Mouse (Mus musculus): ENCODE measurements at regions not wholly inside any gene's neighbourhood (a gene's known extent, or its start where the extent isn't known, plus 50 kb on each side); places are given as distances from the start of the nearest gene placed in this dataset.

GRCm38 (mm10) chr11:52628875-52629274 lies 135.6 kb upstream of the Fstl4 start:
- H3K27ac ChIP-seq (ENCODE audit: low read depth, low read length) = no peak overlapping the region
- no peak overlapping the region for H3K4me2 ChIP-seq (ENCODE audit: low read depth)
- H3K36me3 ChIP-seq (ENCODE audit: control insufficient read depth, insufficient read depth, low read length) = no peaks in the 10 kb centered on the region
- H3K4me1 ChIP-seq (ENCODE audit: control insufficient read depth, insufficient read depth, low read length) = no peaks in the 10 kb centered on the region
- no peak for DNase-seq (ENCODE audit: low spot score)
- H3K9me3 ChIP-seq (ENCODE audit: control insufficient read depth, low read length) = no peaks in the 10 kb centered on the region
- H3K4me3 ChIP-seq (ENCODE audit: low read depth, low read length) = no peak overlapping the region
- H3K9ac ChIP-seq (ENCODE audit: low read length) = no peak overlapping the region
- no peaks in the 10 kb centered on the region for H3K27me3 ChIP-seq (ENCODE audit: control insufficient read depth, insufficient read depth, low read length)
- 77% methylated on average over 2 of the region's 2 CpGs for WGBS
- no peak for ATAC-seq (ENCODE audit: insufficient read depth, low FRiP score, low TSS enrichment)

GRCm38 (mm10) chr11:52629776-52630175 lies 134.7 kb upstream of the Fstl4 start:
- Histone ChIP-seq H3K9me3 (ENCODE audit: control insufficient read depth, low read length) (no peaks in the 10 kb centered on the region), H3K9ac (ENCODE audit: low read length) (no peak overlapping the region), H3K36me3 (ENCODE audit: control insufficient read depth, insufficient read depth, low read length) (no peaks in the 10 kb centered on the region), H3K4me3 (ENCODE audit: low read depth, low read length) (no peak overlapping the region), H3K27ac (ENCODE audit: low read depth, low read length) (no peak overlapping the region), H3K27me3 (ENCODE audit: control insufficient read depth, insufficient read depth, low read length) (no peaks in the 10 kb centered on the region), H3K4me1 (ENCODE audit: control insufficient read depth, insufficient read depth, low read length) (no peaks in the 10 kb centered on the region), H3K4me2 (ENCODE audit: low read depth) (no peak overlapping the region)
- DNase-seq (ENCODE audit: low spot score) (no peak), ATAC-seq (ENCODE audit: insufficient read depth, low FRiP score, low TSS enrichment) (no peak)
- WGBS = 64% methylated on average over 5 of the region's 5 CpGs

- Histone ChIP-seq H3K4me3 (ENCODE audit: low read depth, low read length) (no peak overlapping the region), H3K27ac (ENCODE audit: low read depth, low read length) (no peak overlapping the region)
- no peak for ATAC-seq (ENCODE audit: insufficient read depth, low FRiP score, low TSS enrichment)
These were observed 132.9 kb upstream of the Fstl4 start for GRCm38 (mm10) chr11:52631579-52631978.

DNA sequence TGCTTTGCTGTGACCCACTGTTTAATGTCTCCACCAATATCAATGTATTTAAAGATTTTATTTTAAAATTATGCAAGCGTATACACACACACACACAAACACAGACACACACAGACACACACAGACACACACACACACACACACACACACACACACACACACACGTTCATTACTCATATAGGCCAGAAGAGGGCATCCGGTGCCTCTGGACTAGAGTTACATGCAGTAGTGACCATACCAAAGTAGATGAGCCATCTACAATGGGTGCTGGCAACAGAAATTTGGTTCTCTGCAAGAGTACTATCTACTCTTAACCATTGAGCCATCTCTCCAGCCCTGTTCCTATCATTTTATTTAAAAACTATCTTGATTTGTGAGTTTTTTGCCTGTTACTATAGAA lies 130.2 kb upstream of the Fstl4 start:
- H3K9me3 ChIP-seq (ENCODE audit: control insufficient read depth, low read length) = no peaks in the 10 kb centered on the region
- no peak overlapping the region for H3K4me3 ChIP-seq (ENCODE audit: low read depth, low read length)
- H3K27ac ChIP-seq (ENCODE audit: low read depth, low read length) = no peak overlapping the region
- ATAC-seq (ENCODE audit: insufficient read depth, low FRiP score, low TSS enrichment) = no peak
- H3K4me1 ChIP-seq (ENCODE audit: control insufficient read depth, insufficient read depth, low read length) = peaks cover 4% of the 10 kb centered on the region; the same call in 1 of the 2 replicates
- DNase-seq (ENCODE audit: low spot score) = no peak
- H3K36me3 ChIP-seq (ENCODE audit: control insufficient read depth, insufficient read depth, low read length) = no peaks in the 10 kb centered on the region
- H3K9ac ChIP-seq (ENCODE audit: low read length) = no peak overlapping the region
- H3K4me2 ChIP-seq (ENCODE audit: low read depth) = no peak overlapping the region
- 55% methylated on average over 3 of the region's 3 CpGs for WGBS
- no peaks in the 10 kb centered on the region for H3K27me3 ChIP-seq (ENCODE audit: control insufficient read depth, insufficient read depth, low read length)

More at GRCm38 (mm10) chr11:52631579-52631978, 132.9 kb upstream of the Fstl4 start:
- Histone ChIP-seq H3K36me3 (ENCODE audit: control insufficient read depth, insufficient read depth, low read length) (no peaks in the 10 kb centered on the region), H3K9ac (ENCODE audit: low read length) (no peak overlapping the region), H3K9me3 (ENCODE audit: control insufficient read depth, low read length) (no peaks in the 10 kb centered on the region), H3K27me3 (ENCODE audit: control insufficient read depth, insufficient read depth, low read length) (no peaks in the 10 kb centered on the region), H3K4me2 (ENCODE audit: low read depth) (no peak overlapping the region), H3K4me1 (ENCODE audit: control insufficient read depth, insufficient read depth, low read length) (peaks cover 4% of the 10 kb centered on the region; the same call in 1 of the 2 replicates)
- 64% methylated on average over 3 of the region's 3 CpGs for WGBS
- no peak for DNase-seq (ENCODE audit: low spot score)

DNA sequence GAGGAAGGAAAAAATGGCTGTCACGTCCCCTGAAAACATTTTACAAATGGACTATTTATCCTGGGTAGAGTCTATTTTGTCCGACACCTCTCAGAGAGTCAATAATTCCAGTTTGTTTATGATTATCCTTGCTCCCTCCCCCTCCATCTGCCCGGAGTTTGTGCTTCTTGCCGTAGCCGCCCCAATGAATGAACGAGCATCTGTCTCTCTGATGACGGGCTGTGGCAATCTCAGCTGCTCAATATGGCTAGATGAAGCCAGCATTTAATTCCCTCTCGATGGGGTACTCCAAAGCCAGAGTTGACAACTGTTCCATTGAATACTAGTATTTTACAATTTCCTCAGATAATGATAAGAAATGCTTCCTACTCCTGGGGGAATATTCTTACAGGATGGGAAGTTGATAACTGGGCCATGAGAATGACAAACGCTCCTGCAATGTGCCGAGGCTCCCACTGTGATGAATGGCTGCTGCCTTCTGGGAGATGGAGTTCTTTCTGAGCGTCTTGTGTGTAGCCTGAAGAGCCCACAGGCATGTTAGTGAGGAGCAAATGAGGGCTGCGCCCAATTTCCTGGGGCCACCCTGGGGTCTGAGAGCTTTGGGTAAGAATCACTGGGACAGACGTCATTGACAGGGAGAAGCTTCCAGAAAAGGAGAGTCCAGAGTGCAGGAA lies 128.6 kb upstream of the Fstl4 start:
- H3K9me3 ChIP-seq (ENCODE audit: control insufficient read depth, low read length) = no peaks in the 10 kb centered on the region
- 61% methylated on average over 13 of the region's 13 CpGs for WGBS
- no peaks in the 10 kb centered on the region for H3K27me3 ChIP-seq (ENCODE audit: control insufficient read depth, insufficient read depth, low read length)
- ATAC-seq (ENCODE audit: insufficient read depth, low FRiP score, low TSS enrichment) (no peak), DNase-seq (ENCODE audit: low spot score) (no peak)
- peaks cover 4% of the 10 kb centered on the region; the same call in 1 of the 2 replicates for H3K4me1 ChIP-seq (ENCODE audit: control insufficient read depth, insufficient read depth, low read length)
- H3K36me3 ChIP-seq (ENCODE audit: control insufficient read depth, insufficient read depth, low read length) = no peaks in the 10 kb centered on the region
- no peak overlapping the region for H3K4me2 ChIP-seq (ENCODE audit: low read depth)
- H3K27ac ChIP-seq (ENCODE audit: low read depth, low read length) = no peak overlapping the region
- no peak overlapping the region for H3K4me3 ChIP-seq (ENCODE audit: low read depth, low read length)
- no peak overlapping the region for H3K9ac ChIP-seq (ENCODE audit: low read length)

- H3K4me2 ChIP-seq (ENCODE audit: low read depth) = no peak overlapping the region
- ATAC-seq (ENCODE audit: insufficient read depth, low FRiP score, low TSS enrichment) (no peak), DNase-seq (ENCODE audit: low spot score) (no peak)
- no peak overlapping the region for H3K27ac ChIP-seq (ENCODE audit: low read depth, low read length)
- H3K9me3 ChIP-seq (ENCODE audit: control insufficient read depth, low read length) = no peaks in the 10 kb centered on the region
- peaks cover 6% of the 10 kb centered on the region; the same call in 1 of the 2 replicates for H3K4me1 ChIP-seq (ENCODE audit: control insufficient read depth, insufficient read depth, low read length)
- no peak overlapping the region for H3K4me3 ChIP-seq (ENCODE audit: low read depth, low read length)
- H3K9ac ChIP-seq (ENCODE audit: low read length) = no peak overlapping the region
- H3K27me3 ChIP-seq (ENCODE audit: control insufficient read depth, insufficient read depth, low read length) = no peaks in the 10 kb centered on the region
- H3K36me3 ChIP-seq (ENCODE audit: control insufficient read depth, insufficient read depth, low read length) = no peaks in the 10 kb centered on the region
- 100% methylated on average over 1 of the region's 1 CpGs for WGBS
These were observed 125.5 kb upstream of the Fstl4 start for GRCm38 (mm10) chr11:52638939-52639338.

- no peak overlapping the region for H3K4me2 ChIP-seq (ENCODE audit: low read depth)
- no peaks in the 10 kb centered on the region for H3K27me3 ChIP-seq (ENCODE audit: control insufficient read depth, insufficient read depth, low read length)
- H3K4me1 ChIP-seq (ENCODE audit: control insufficient read depth, insufficient read depth, low read length) = 0 out of 2 replicates have a peak, but pooled peaks cover 5% of the 10 kb centered on the region
- no peak overlapping the region for H3K4me3 ChIP-seq (ENCODE audit: low read depth, low read length)
- no peak for ATAC-seq (ENCODE audit: insufficient read depth, low FRiP score, low TSS enrichment)
- H3K9me3 ChIP-seq (ENCODE audit: control insufficient read depth, low read length) = no peaks in the 10 kb centered on the region
- H3K36me3 ChIP-seq (ENCODE audit: control insufficient read depth, insufficient read depth, low read length) = no peaks in the 10 kb centered on the region
- H3K9ac ChIP-seq (ENCODE audit: low read length) = 0 out of 2 replicates have a peak overlapping the region, but pooled peaks have one; percentile 18
- H3K27ac ChIP-seq (ENCODE audit: low read depth, low read length) = no peak overlapping the region
- DNase-seq (ENCODE audit: low spot score) = peak; percentile 31
- WGBS = 3% methylated on average over 14 of the region's 14 CpGs
These were observed 122.6 kb upstream of the Fstl4 start for GRCm38 (mm10) chr11:52641725-52642338.

- Histone ChIP-seq H3K27me3 (ENCODE audit: control insufficient read depth, insufficient read depth, low read length) (no peaks in the 10 kb centered on the region), H3K9ac (ENCODE audit: low read length) (no peak overlapping the region), H3K4me1 (ENCODE audit: control insufficient read depth, insufficient read depth, low read length) (peaks cover 16% of the 10 kb centered on the region; the same call in 1 of the 2 replicates), H3K4me3 (ENCODE audit: low read depth, low read length) (no peak overlapping the region), H3K9me3 (ENCODE audit: control insufficient read depth, low read length) (no peaks in the 10 kb centered on the region), H3K27ac (ENCODE audit: low read depth, low read length) (no peak overlapping the region), H3K4me2 (ENCODE audit: low read depth) (no peak overlapping the region), H3K36me3 (ENCODE audit: control insufficient read depth, insufficient read depth, low read length) (no peaks in the 10 kb centered on the region)
- DNase-seq (ENCODE audit: low spot score) (no peak), ATAC-seq (ENCODE audit: insufficient read depth, low FRiP score, low TSS enrichment) (no peak)
- 19% methylated on average over 6 of the region's 6 CpGs for WGBS
These were observed 120.2 kb upstream of the Fstl4 start for GRCm38 (mm10) chr11:52644081-52644768.
